Mouse (Mus musculus) limb, embryonic 11.5 days (tissue): Measurements from ENCODE around the gene Dpp6. TPM values are rescaled to one million over a fixed set of nuclear protein-coding genes. Genes with fewer than 3 reads are reported as not detected.

ENCODE experiments used
- ATAC-seq: fragments of 200-750 bp; cut with Nextera tagmentation; 2 replicates; pipeline ENCODE4 v1.8.0; 2017; ENCODE audit warnings: low read depth; ENCODE audit not compliant: insufficient number of reproducible peaks, low FRiP score, low TSS enrichment
- DNase-seq: peaks from one replicate; pipeline ENCODE4 v3.0.0-alpha.2; 2015; ENCODE audit warnings: low spot score
- H3K27ac ChIP-seq: fragments of 300-500 bp; sonication (generic); replicated peaks from 2 replicates; pipeline ENCODE4 v1.5.1; 2014; ENCODE audit warnings: low read depth, mild to moderate bottlenecking, low read length
- H3K27me3 ChIP-seq: fragments of 300-500 bp; sonication (generic); 2 replicates; pipeline ENCODE4 v1.6.1; 2014; ENCODE audit warnings: mild to moderate bottlenecking, low read length, mixed read lengths; ENCODE audit not compliant: control insufficient read depth, insufficient read depth
- H3K36me3 ChIP-seq: fragments of 300-500 bp; sonication (generic); 2 replicates; pipeline ENCODE4 v1.6.1; 2014; ENCODE audit warnings: mild to moderate bottlenecking, low read length, moderate library complexity, mixed read lengths; ENCODE audit not compliant: control insufficient read depth, insufficient read depth
- H3K4me1 ChIP-seq: fragments of 300-500 bp; sonication (generic); 2 replicates; pipeline ENCODE4 v1.6.1; 2014; ENCODE audit warnings: low read length, mixed read lengths; ENCODE audit not compliant: control insufficient read depth, insufficient read depth
- H3K4me2 ChIP-seq: fragments of 300-500 bp; sonication (generic); 2 replicates; pipeline ENCODE4 v1.6.1; 2014; ENCODE audit warnings: low read depth, mild to moderate bottlenecking, moderate library complexity; ENCODE audit not compliant: severe bottlenecking
- H3K4me3 ChIP-seq: fragments of 300-500 bp; sonication (generic); 2 replicates; pipeline ENCODE4 v1.5.1; 2014; ENCODE audit warnings: low read depth, low read length
- H3K9ac ChIP-seq: fragments of 300-500 bp; sonication (generic); 2 replicates; pipeline ENCODE4 v1.6.1; 2014; ENCODE audit warnings: mild to moderate bottlenecking, low read length
- H3K9me3 ChIP-seq: fragments of 300-500 bp; sonication (generic); 2 replicates; pipeline ENCODE4 v1.6.1; 2016; ENCODE audit warnings: low read length; ENCODE audit not compliant: control insufficient read depth
- WGBS: fragments of 180-500 bp; shearing (Covaris S2); extraction: QIAGEN DNeasy Blood & Tissue Kit; methylation state at CpG from one replicate; pipeline ENCODE4 v1.1.7; 2014; 5-methylcytosine and 5-hydroxymethylcytosine counted together
- polyA plus RNA-seq: library from polyadenylated mRNA; unstranded; fragments of >200 nt; fragmentation: Nextera tagmentation; extraction: Ambion mirVana; gene quantifications from 2 replicates; pipeline ENCODE4 v1.2.1, GENCODE M21; 2014

Gene Dpp6
- polyA plus RNA-seq, 1 experiment from 2014 or later, result 0.80 TPM

- DNase-seq, result no peak
- H3K4me3 ChIP-seq, result no peak overlapping the region
- ATAC-seq, result no peak
- 88% methylated on average over 5 of the region's 5 CpGs for WGBS
- H3K27me3 ChIP-seq, result no peaks in the 10 kb centered on the region
- no peaks in the 10 kb centered on the region for H3K9me3 ChIP-seq
- H3K27ac ChIP-seq, result no peak overlapping the region
- no peak overlapping the region for H3K4me2 ChIP-seq
- no peak overlapping the region for H3K9ac ChIP-seq
- H3K36me3 ChIP-seq, result no peaks in the 10 kb centered on the region
- H3K4me1 ChIP-seq, result no peaks in the 10 kb centered on the region
These were observed 107.5 kb downstream of the Dpp6 start for GRCm38 (mm10) chr5:26924552-26924951.

DNA sequence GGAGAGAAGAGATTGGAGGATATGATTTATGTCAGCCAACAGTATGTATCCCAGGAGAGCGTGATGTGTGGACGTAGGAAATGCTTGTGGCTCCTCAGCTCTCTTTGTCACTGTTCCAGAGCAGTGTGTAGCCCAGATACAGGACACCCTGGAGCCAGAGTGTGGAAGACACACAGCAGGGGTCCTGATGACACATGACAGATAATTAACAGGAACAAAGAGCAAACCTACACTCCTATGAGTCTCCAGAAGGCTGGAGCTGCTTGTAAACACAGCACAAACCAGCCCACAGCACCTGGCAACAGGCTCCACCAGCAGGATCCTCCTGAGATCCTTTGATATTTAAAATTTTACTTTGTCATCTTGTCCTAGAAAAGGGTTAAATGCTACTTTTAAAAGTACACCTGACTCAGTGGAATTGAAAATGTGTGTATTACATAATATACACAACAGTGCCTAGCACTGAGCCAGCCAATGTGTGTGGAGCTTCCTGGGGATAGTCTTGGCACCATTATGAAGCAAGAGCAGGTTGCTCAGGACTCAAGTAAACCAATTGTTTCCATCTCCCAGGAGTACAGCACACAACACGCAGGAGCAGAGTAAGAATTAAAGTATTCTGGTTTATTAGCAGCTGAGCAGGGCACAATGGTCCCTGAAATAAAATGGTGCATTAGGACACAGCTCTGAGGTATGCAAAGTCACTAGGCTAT lies 115.6 kb downstream of the Dpp6 start:
- H3K27ac ChIP-seq, result no peak overlapping the region
- H3K4me3 ChIP-seq, result no peak overlapping the region
- WGBS, result 55% methylated on average over 3 of the region's 3 CpGs
- DNase-seq (no peak), ATAC-seq (no peak)
- no peaks in the 10 kb centered on the region for H3K27me3 ChIP-seq
- H3K4me2 ChIP-seq, result no peak overlapping the region
- H3K36me3 ChIP-seq, result no peaks in the 10 kb centered on the region
- no peaks in the 10 kb centered on the region for H3K9me3 ChIP-seq
- H3K4me1 ChIP-seq, result no peaks in the 10 kb centered on the region
- no peak overlapping the region for H3K9ac ChIP-seq

DNA sequence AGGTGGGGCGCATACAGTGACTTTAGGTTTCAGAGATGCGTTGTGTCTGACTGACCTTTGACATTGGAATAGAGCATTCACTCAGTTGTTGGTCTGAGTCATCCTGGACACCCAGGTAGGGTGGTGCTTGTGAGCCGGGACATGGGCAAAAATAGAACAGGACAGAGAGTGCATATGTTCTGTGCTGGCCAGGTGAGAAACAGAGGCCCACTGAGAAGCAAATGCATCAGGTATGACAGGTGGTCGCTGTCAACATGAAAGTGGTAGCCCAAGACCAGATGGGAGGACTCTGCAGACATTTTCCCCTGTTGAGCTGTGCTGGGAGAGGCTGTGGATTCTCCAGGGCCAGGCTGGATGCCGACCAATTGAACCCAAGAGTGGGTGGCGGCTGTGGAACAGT lies 117.9 kb downstream of the Dpp6 start:
- Histone ChIP-seq H3K4me3 (no peak overlapping the region), H3K27me3 (no peaks in the 10 kb centered on the region), H3K27ac (no peak overlapping the region), H3K9ac (no peak overlapping the region), H3K4me1 (no peaks in the 10 kb centered on the region), H3K36me3 (no peaks in the 10 kb centered on the region), H3K9me3 (no peaks in the 10 kb centered on the region), H3K4me2 (no peak overlapping the region)
- no peak for ATAC-seq
- WGBS, result 87% methylated on average over 6 of the region's 6 CpGs
- DNase-seq, result no peak

DNA sequence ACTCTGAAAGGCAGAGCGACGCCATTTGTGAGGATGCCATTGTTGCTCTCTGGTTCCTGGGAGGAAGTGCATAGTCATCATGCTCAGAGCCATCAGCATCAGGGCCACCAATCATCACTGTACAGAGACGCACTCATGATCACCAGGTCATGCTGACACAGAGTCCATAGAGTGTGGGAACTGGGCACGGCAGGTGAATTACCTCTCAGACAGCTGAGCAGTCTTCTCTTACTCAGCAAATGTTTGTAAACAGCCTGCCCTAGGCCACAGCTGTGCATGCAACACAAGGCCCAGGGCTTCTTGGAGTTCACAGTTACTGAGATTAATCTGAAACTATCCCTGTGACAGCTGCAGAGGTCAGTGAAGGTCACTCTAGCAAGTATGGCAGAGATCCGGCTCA lies 124.5 kb downstream of the Dpp6 start:
- no peaks in the 10 kb centered on the region for H3K36me3 ChIP-seq
- 84% methylated on average over 5 of the region's 5 CpGs for WGBS
- no peak for ATAC-seq

DNA sequence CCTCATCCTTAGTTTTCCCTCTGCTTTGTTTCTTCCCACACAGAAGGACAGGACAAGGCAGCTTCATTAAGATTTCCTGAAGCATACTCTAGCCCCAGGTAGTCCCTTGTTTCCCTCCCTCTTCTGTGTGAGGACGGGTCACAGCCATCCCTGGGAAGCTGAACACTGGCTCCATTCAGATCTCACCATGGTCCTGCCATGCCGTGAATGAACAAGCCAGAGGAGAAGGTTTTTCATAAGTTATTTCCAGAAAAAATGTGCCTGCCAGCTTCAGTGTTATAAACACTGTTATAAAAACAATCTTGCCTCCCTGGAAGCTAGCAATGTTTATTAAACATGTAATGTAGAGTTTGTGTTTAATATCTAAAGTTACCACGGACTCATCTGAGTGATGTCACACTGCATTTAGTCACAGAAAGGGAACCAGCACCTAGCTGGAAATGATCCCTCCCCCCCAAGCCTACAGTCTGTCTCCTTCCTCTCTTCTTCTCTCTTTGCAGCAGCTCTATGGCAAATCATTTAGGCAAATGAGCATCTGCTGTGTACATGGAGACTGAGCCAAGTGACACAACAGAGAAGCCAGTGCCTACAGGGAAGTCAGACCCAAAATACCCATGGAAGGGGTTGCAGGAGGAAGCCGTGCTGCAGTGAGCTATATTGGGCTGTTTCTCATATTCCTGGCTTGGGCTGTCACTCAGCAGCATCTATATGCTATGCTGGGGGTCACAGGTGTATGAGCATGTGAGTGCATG lies 128.3 kb downstream of the Dpp6 start:
- no peak for ATAC-seq

More for the DNA sequence above, 124.5 kb downstream of the Dpp6 start:
- H3K4me2 ChIP-seq, result no peak overlapping the region
- no peak overlapping the region for H3K27ac ChIP-seq
- H3K9ac ChIP-seq, result no peak overlapping the region
- DNase-seq, result no peak
- H3K4me3 ChIP-seq, result no peak overlapping the region
- H3K4me1 ChIP-seq, result no peaks in the 10 kb centered on the region
- no peaks in the 10 kb centered on the region for H3K9me3 ChIP-seq
- no peaks in the 10 kb centered on the region for H3K27me3 ChIP-seq

GRCm38 (mm10) chr5:26969941-26970590 lies 153.1 kb downstream of the Dpp6 start:
- ATAC-seq (no peak), DNase-seq (no peak)
- WGBS, result 76% methylated on average over 6 of the region's 6 CpGs
- H3K36me3 ChIP-seq, result no peaks in the 10 kb centered on the region
- no peak overlapping the region for H3K4me2 ChIP-seq
- no peak overlapping the region for H3K27ac ChIP-seq
- no peaks in the 10 kb centered on the region for H3K27me3 ChIP-seq
- no peaks in the 10 kb centered on the region for H3K9me3 ChIP-seq
- no peak overlapping the region for H3K4me3 ChIP-seq
- H3K4me1 ChIP-seq, result no peaks in the 10 kb centered on the region
- no peak overlapping the region for H3K9ac ChIP-seq

More for the DNA sequence above, 128.3 kb downstream of the Dpp6 start:
- no peak overlapping the region for H3K9ac ChIP-seq
- H3K4me1 ChIP-seq, result no peaks in the 10 kb centered on the region
- DNase-seq, result no peak
- no peaks in the 10 kb centered on the region for H3K9me3 ChIP-seq
- no peaks in the 10 kb centered on the region for H3K27me3 ChIP-seq
- H3K4me3 ChIP-seq, result no peak overlapping the region
- WGBS, result 82% methylated on average over 4 of the region's 4 CpGs
- H3K36me3 ChIP-seq, result no peaks in the 10 kb centered on the region
- H3K4me2 ChIP-seq, result no peak overlapping the region
- H3K27ac ChIP-seq, result no peak overlapping the region

GRCm38 (mm10) chr5:26973166-26973565 lies 156.2 kb downstream of the Dpp6 start:
- no peak overlapping the region for H3K27ac ChIP-seq
- no peak overlapping the region for H3K4me2 ChIP-seq
- H3K36me3 ChIP-seq, result no peaks in the 10 kb centered on the region
- no peaks in the 10 kb centered on the region for H3K27me3 ChIP-seq
- no peaks in the 10 kb centered on the region for H3K4me1 ChIP-seq
- DNase-seq, result no peak
- no peak overlapping the region for H3K9ac ChIP-seq
- WGBS, result 62% methylated on average over 4 of the region's 4 CpGs
- no peaks in the 10 kb centered on the region for H3K9me3 ChIP-seq
- no peak for ATAC-seq
- H3K4me3 ChIP-seq, result no peak overlapping the region

DNA sequence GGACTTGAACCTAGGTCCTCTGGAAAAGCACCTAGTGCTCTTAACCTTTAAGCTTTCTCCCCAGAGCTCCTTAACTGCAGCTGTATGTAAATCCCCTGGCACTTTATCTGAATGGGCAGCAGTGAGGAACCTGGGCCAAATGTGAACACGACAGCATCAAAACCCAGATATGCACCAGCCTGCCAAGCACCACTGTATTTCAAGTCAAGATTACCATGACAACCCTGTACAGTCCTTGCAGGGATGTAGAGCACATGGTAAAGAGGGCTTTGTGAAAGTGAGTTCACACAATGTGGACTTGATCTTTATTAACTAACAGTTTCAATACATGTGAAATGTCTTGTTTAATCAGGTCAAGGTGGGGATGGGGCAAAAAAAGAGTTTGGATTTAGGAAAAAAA lies 162.3 kb downstream of the Dpp6 start:
- Histone ChIP-seq H3K4me1 (no peaks in the 10 kb centered on the region), H3K9me3 (no peaks in the 10 kb centered on the region), H3K27me3 (no peaks in the 10 kb centered on the region), H3K36me3 (no peaks in the 10 kb centered on the region), H3K27ac (no peak overlapping the region), H3K4me3 (no peak overlapping the region), H3K4me2 (no peak overlapping the region), H3K9ac (no peak overlapping the region)
- ATAC-seq (no peak), DNase-seq (no peak)
- 74% methylated on average over 1 of the region's 1 CpGs for WGBS
